Mouse (Mus musculus) stomach, embryonic 16.5 days (tissue): ENCODE measurements around the gene Msh5. TPM values are rescaled to one million over a fixed set of nuclear protein-coding genes. Genes with fewer than 3 reads are reported as not detected.
"Not testable (repeated sequence)": the region's sequence is repeated elsewhere in the genome, so short reads cannot be mapped to it uniquely, and the experiment has no call there.

Experiments used
- ATAC-seq: fragments of 200-750 bp; cut with Nextera tagmentation; 2 replicates; pipeline ENCODE4 v1.8.0; 2017; ENCODE audit warnings: moderate number of reproducible peaks, moderate TSS enrichment; ENCODE audit not compliant: insufficient read depth, low FRiP score
- H3K27ac ChIP-seq: fragments of 300-500 bp; sonication (generic); 2 replicates; pipeline ENCODE4 v1.5.1; 2014; ENCODE audit warnings: low read length
- H3K27me3 ChIP-seq: fragments of 300-500 bp; sonication (generic); 2 replicates; pipeline ENCODE4 v1.6.1; 2014; ENCODE audit warnings: low read length, control low read depth, mixed read lengths; ENCODE audit not compliant: control insufficient read depth, insufficient read depth
- H3K36me3 ChIP-seq: fragments of 300-500 bp; sonication (generic); 2 replicates; pipeline ENCODE4 v1.6.1; 2014; ENCODE audit warnings: low read length; ENCODE audit not compliant: control insufficient read depth, insufficient read depth
- H3K4me1 ChIP-seq: fragments of 300-500 bp; sonication (generic); 2 replicates; pipeline ENCODE4 v1.6.1; 2014; ENCODE audit warnings: low read length, control low read depth, mixed read lengths; ENCODE audit not compliant: control insufficient read depth, insufficient read depth
- H3K4me2 ChIP-seq: fragments of 300-500 bp; sonication (generic); 2 replicates; pipeline ENCODE4 v1.6.1; 2014; ENCODE audit warnings: low read depth, low read length, mixed read lengths
- H3K4me3 ChIP-seq: fragments of 300-500 bp; sonication (generic); replicated peaks from 2 replicates; pipeline ENCODE4 v1.5.1; 2014; ENCODE audit warnings: mild to moderate bottlenecking, low read length
- H3K9ac ChIP-seq: fragments of 300-500 bp; sonication (generic); 2 replicates; pipeline ENCODE4 v1.6.1; 2014; ENCODE audit warnings: low read length
- H3K9me3 ChIP-seq: fragments of 300-500 bp; sonication (generic); replicated peaks from 2 replicates; pipeline ENCODE4 v1.6.1; 2016; ENCODE audit warnings: low read length, control low read depth; ENCODE audit not compliant: control insufficient read depth
- WGBS: fragments of 180-500 bp; shearing (Covaris S2); extraction: QIAGEN DNeasy Blood & Tissue Kit; methylation state at CpG from one replicate; pipeline ENCODE4 v1.1.7; 2014; 5-methylcytosine and 5-hydroxymethylcytosine counted together
- polyA plus RNA-seq: library from polyadenylated mRNA; unstranded; fragments of >200 nt; fragmentation: Nextera tagmentation; extraction: Ambion mirVana; gene quantifications from 2 replicates; pipeline ENCODE4 v1.2.1, GENCODE M21; 2015

Gene Msh5
- polyA plus RNA-seq, 1 experiment from 2014 or later: 4.2 TPM

DNA sequence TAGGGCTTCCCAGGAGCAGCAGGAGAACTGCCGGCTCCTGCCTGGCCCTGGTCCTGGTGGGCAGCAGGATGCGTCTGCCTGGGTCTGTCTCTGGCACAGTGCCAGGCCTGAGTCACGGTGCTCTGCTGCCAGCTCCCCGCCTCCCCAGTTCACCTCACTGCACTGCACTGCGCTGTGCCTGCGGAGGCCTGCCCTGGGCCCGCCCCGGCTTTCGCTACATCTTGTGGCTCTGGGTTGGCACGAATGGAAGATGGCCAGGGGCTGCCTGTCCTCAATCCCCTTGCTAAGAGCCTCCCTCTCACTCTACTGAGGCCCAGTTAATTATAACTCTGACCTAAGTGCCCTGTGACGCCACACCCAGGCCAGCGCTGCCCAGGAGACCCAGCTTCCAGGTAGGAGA is 30.2 kb downstream of the Msh5 start, which contains the start of gene Vwa7:
Gene Vwa7 (plus strand): TSS at position 204 of the 400 bp plus-strand sequence.
- peaks cover 22% of the 10 kb centered on the region for H3K36me3 ChIP-seq
- 48% methylated on average over 12 of the region's 12 CpGs for WGBS
- peak within 1 kb of the TSS; percentile 61 for H3K27ac ChIP-seq
- no peaks in the 10 kb centered on the region for H3K9me3 ChIP-seq
- H3K4me3 ChIP-seq: no peak within 1 kb of the TSS
- H3K4me2 ChIP-seq: no peak within 1 kb of the TSS
- H3K4me1 ChIP-seq: peaks cover 13% of the 10 kb centered on the region
- H3K9ac ChIP-seq: peak within 1 kb of the TSS; percentile 54; the same call in 1 of the 2 replicates
- peak; percentile 48; the same call in 1 of the 2 replicates for ATAC-seq
- H3K27me3 ChIP-seq: no peaks in the 10 kb centered on the region

DNA sequence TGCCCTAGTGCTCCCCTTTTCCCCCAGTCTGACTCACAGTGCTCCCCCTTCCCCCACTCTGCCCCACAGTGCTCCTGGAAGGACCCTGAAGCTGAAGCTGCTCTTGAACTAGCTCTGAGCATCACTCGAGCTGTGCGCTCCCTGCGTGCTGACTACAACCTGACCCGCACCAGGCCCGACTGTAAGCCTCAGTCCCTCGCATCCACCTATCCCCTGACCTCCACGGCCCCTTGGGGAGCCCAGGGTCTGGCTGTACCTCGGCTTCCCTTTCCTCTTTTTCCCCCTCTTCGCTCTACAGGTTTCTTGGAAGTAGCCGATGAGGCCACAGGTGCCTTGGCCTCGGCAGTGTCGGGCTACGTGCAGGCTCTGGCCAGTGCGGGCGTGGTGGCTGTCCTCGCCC is 31.2 kb downstream of the Msh5 start:
- 87% methylated on average over 16 of the region's 16 CpGs for WGBS
- Histone ChIP-seq H3K9me3 (no peaks in the 10 kb centered on the region), H3K9ac (no peak overlapping the region), H3K4me2 (no peak overlapping the region), H3K36me3 (peaks cover 27% of the 10 kb centered on the region), H3K4me3 (no peak overlapping the region), H3K27ac (no peak overlapping the region), H3K4me1 (peaks cover 8% of the 10 kb centered on the region), H3K27me3 (no peaks in the 10 kb centered on the region)
- ATAC-seq: no peak

GRCm38 (mm10) chr17:35013221-35013620 is 33.3 kb downstream of the Msh5 start:
- no peak overlapping the region for H3K27ac ChIP-seq
- H3K27me3 ChIP-seq: no peaks in the 10 kb centered on the region
- ATAC-seq: no peak
- WGBS: 76% methylated on average over 6 of the region's 6 CpGs
- peaks cover 32% of the 10 kb centered on the region for H3K36me3 ChIP-seq
- no peak overlapping the region for H3K9ac ChIP-seq
- H3K4me2 ChIP-seq: no peak overlapping the region
- H3K4me3 ChIP-seq: no peak overlapping the region
- peaks cover 8% of the 10 kb centered on the region for H3K4me1 ChIP-seq
- no peaks in the 10 kb centered on the region for H3K9me3 ChIP-seq

GRCm38 (mm10) chr17:35012430-35012829 is 34.1 kb downstream of the Msh5 start:
- Histone ChIP-seq H3K9me3 (no peaks in the 10 kb centered on the region), H3K4me1 (peaks cover 8% of the 10 kb centered on the region), H3K4me2 (no peak overlapping the region), H3K36me3 (peaks cover 32% of the 10 kb centered on the region), H3K27ac (no peak overlapping the region), H3K9ac (no peak overlapping the region), H3K27me3 (no peaks in the 10 kb centered on the region), H3K4me3 (no peak overlapping the region)
- WGBS: 81% methylated on average over 13 of the region's 13 CpGs
- no peak for ATAC-seq

DNA sequence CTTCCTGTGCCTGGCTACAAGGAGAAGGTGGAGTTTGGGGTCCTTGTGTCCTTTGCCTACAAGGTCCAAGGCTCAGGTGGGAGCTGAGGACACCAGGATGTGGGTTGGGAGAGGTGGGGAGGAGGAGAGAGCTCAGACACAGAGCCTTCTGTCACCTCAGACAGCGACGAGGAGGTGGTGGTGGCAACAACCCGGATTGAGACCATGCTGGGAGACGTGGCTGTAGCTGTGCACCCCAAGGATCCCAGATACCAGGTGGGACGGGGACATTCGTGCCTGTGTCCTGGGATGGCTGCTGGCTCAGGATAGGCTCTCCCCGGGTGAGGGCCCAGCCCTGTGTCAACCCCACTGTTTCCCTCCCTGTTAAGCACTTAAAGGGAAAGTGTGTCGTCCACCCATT is 35.1 kb downstream of the Msh5 start:
- WGBS: 94% methylated on average over 8 of the region's 8 CpGs
- no peak overlapping the region for H3K4me3 ChIP-seq
- peaks cover 4% of the 10 kb centered on the region for H3K4me1 ChIP-seq
- H3K9me3 ChIP-seq: no peaks in the 10 kb centered on the region
- H3K27ac ChIP-seq: no peak overlapping the region
- peaks cover 32% of the 10 kb centered on the region for H3K36me3 ChIP-seq
- no peak overlapping the region for H3K9ac ChIP-seq
- no peak for ATAC-seq
- H3K27me3 ChIP-seq: no peaks in the 10 kb centered on the region
- H3K4me2 ChIP-seq: no peak overlapping the region

DNA sequence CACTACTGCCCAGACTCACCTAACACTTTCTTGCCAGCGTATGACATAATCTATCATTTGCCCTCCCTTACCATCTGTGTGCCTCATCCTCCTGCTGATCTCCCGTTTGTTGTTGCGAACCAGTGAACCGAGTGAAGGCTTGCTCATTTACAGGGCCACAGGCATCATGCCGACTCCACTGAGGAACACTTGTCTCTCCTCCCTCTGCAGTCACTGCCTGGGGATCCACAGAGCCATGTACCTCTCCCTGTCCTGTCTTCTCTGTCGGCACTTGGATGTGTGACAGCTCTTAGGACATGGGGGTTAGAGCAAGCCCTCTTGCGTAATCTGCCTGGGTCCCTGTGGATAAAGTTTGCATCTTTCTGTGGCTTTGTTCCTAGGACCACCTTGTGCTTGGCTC is 37.0 kb downstream of the Msh5 start:
- no peak overlapping the region for H3K9ac ChIP-seq
- no peak for ATAC-seq
- H3K27ac ChIP-seq: no peak overlapping the region
- H3K36me3 ChIP-seq: peaks cover 40% of the 10 kb centered on the region
- H3K4me1 ChIP-seq: no peaks in the 10 kb centered on the region
- no peaks in the 10 kb centered on the region for H3K9me3 ChIP-seq
- H3K4me2 ChIP-seq: no peak overlapping the region
- no peak overlapping the region for H3K4me3 ChIP-seq
- 90% methylated on average over 7 of the region's 7 CpGs for WGBS
- no peaks in the 10 kb centered on the region for H3K27me3 ChIP-seq

GRCm38 (mm10) chr17:35007387-35007991 is 39.1 kb downstream of the Msh5 start:
- no peak for ATAC-seq
- H3K4me2 ChIP-seq: no peak overlapping the region
- WGBS: 92% methylated on average over 7 of the region's 7 CpGs

GRCm38 (mm10) chr17:35005902-35006301 is 40.6 kb downstream of the Msh5 start:
- H3K27me3 ChIP-seq, H3K9me3 ChIP-seq, H3K4me2 ChIP-seq, H3K9ac ChIP-seq, H3K27ac ChIP-seq, H3K4me3 ChIP-seq, ATAC-seq: not testable (repeated sequence)
- peaks cover 25% of the 10 kb centered on the region for H3K36me3 ChIP-seq
- peaks cover 15% of the 10 kb centered on the region for H3K4me1 ChIP-seq
- WGBS: 98% methylated on average over 4 of the region's 5 CpGs

More at GRCm38 (mm10) chr17:35007387-35007991, 39.1 kb downstream of the Msh5 start:
- Histone ChIP-seq H3K27me3 (no peaks in the 10 kb centered on the region), H3K27ac (no peak overlapping the region), H3K4me3 (no peak overlapping the region), H3K9me3 (no peaks in the 10 kb centered on the region), H3K36me3 (peaks cover 27% of the 10 kb centered on the region), H3K4me1 (peaks cover 10% of the 10 kb centered on the region), H3K9ac (no peak overlapping the region)

- H3K27me3 ChIP-seq: no peaks in the 10 kb centered on the region
- H3K4me2 ChIP-seq: no peak overlapping the region
- no peak overlapping the region for H3K27ac ChIP-seq
- H3K36me3 ChIP-seq: peaks cover 22% of the 10 kb centered on the region
- ATAC-seq: no peak
- H3K4me3 ChIP-seq: no peak overlapping the region
- H3K9me3 ChIP-seq: no peaks in the 10 kb centered on the region
- H3K4me1 ChIP-seq: peaks cover 15% of the 10 kb centered on the region
- H3K9ac ChIP-seq: no peak overlapping the region
- 94% methylated on average over 10 of the region's 10 CpGs for WGBS
Observed at GRCm38 (mm10) chr17:35005158-35005557, 41.4 kb downstream of the Msh5 start.
